Mouse (Mus musculus) hindbrain, embryonic 15.5 days (tissue): ENCODE measurements at regions not wholly inside any gene's neighbourhood (a gene's known extent, or its start where the extent isn't known, plus 50 kb on each side); places are given as distances from the start of the nearest gene placed in this dataset.

Experiments
- ATAC-seq: fragments of 200-750 bp; cut with Nextera tagmentation; 2 replicates; pipeline ENCODE4 v1.8.0; 2017; ENCODE audit warnings: low read depth, moderate number of reproducible peaks, moderate TSS enrichment; ENCODE audit not compliant: low FRiP score
- H3K27ac ChIP-seq: fragments of 300-500 bp; sonication (generic); replicated peaks from 2 replicates; pipeline ENCODE4 v1.5.1; 2015; ENCODE audit warnings: mild to moderate bottlenecking, inconsistent platforms
- H3K27me3 ChIP-seq: fragments of 300-500 bp; sonication (generic); 2 replicates; pipeline ENCODE4 v1.6.1; 2015; ENCODE audit warnings: control low read depth, inconsistent platforms
- H3K36me3 ChIP-seq: fragments of 300-500 bp; sonication (generic); 2 replicates; pipeline ENCODE4 v1.6.1; 2015; ENCODE audit warnings: control low read depth, inconsistent platforms
- H3K4me1 ChIP-seq: fragments of 300-500 bp; sonication (generic); replicated peaks from 2 replicates; pipeline ENCODE4 v1.6.1; 2015; ENCODE audit warnings: control low read depth, inconsistent platforms
- H3K4me2 ChIP-seq: fragments of 300-500 bp; sonication (generic); 2 replicates; pipeline ENCODE4 v1.6.1; 2015; ENCODE audit warnings: moderate library complexity, mild to moderate bottlenecking, inconsistent platforms
- H3K4me3 ChIP-seq: fragments of 300-500 bp; sonication (generic); 2 replicates; pipeline ENCODE4 v1.5.1; 2015; ENCODE audit warnings: mild to moderate bottlenecking, inconsistent platforms
- H3K9ac ChIP-seq: fragments of 300-500 bp; sonication (generic); 2 replicates; pipeline ENCODE4 v1.6.1; 2015; ENCODE audit warnings: inconsistent platforms
- H3K9me3 ChIP-seq: fragments of 300-500 bp; sonication (generic); 2 replicates; pipeline ENCODE4 v1.6.1; 2016; ENCODE audit warnings: control low read depth, inconsistent platforms
- WGBS: fragments of 180-500 bp; shearing (Covaris S2); methylation state at CpG from one replicate; pipeline ENCODE4 v1.1.7; 2015; 5-methylcytosine and 5-hydroxymethylcytosine counted together

GRCm38 (mm10) chr11:25321494-25321893 lies 889.1 kb downstream of the 5730522E02Rik start:
- Histone ChIP-seq H3K36me3 (no peaks in the 10 kb centered on the region), H3K27ac (no peak overlapping the region), H3K9me3 (no peaks in the 10 kb centered on the region), H3K4me3 (no peak overlapping the region), H3K4me1 (no peaks in the 10 kb centered on the region), H3K9ac (no peak overlapping the region), H3K4me2 (no peak overlapping the region), H3K27me3 (no peaks in the 10 kb centered on the region)
- 91% methylated on average over 4 of the region's 4 CpGs for WGBS
- ATAC-seq = no peak

GRCm38 (mm10) chr11:25314645-25315044 lies 895.9 kb downstream of the 5730522E02Rik start:
- H3K4me1 ChIP-seq = peaks cover 7% of the 10 kb centered on the region; the same call in 1 of the 2 replicates
- no peaks in the 10 kb centered on the region for H3K9me3 ChIP-seq
- no peaks in the 10 kb centered on the region for H3K27me3 ChIP-seq
- no peak overlapping the region for H3K27ac ChIP-seq
- H3K4me2 ChIP-seq = no peak overlapping the region
- no peak overlapping the region for H3K9ac ChIP-seq
- ATAC-seq = no peak
- H3K36me3 ChIP-seq = no peaks in the 10 kb centered on the region
- WGBS = 81% methylated on average over 10 of the region's 10 CpGs
- H3K4me3 ChIP-seq = no peak overlapping the region

- H3K9ac ChIP-seq = no peak overlapping the region
- H3K4me2 ChIP-seq = peak overlapping the region; percentile 10; the same call in 1 of the 2 replicates
- ATAC-seq = no peak
- 12% methylated on average over 8 of the region's 8 CpGs for WGBS
- H3K36me3 ChIP-seq = no peaks in the 10 kb centered on the region
- no peaks in the 10 kb centered on the region for H3K9me3 ChIP-seq
- H3K27ac ChIP-seq = no peak overlapping the region
- H3K27me3 ChIP-seq = no peaks in the 10 kb centered on the region
- no peak overlapping the region for H3K4me3 ChIP-seq
- peaks cover 7% of the 10 kb centered on the region; the same call in 1 of the 2 replicates for H3K4me1 ChIP-seq
Observed at GRCm38 (mm10) chr11:25313879-25314278, 896.7 kb downstream of the 5730522E02Rik start.

- no peak overlapping the region for H3K4me3 ChIP-seq
- H3K36me3 ChIP-seq = no peaks in the 10 kb centered on the region
- peaks cover 7% of the 10 kb centered on the region; the same call in 1 of the 2 replicates for H3K4me1 ChIP-seq
- H3K4me2 ChIP-seq = no peak overlapping the region
- no peak for ATAC-seq
- H3K9me3 ChIP-seq = no peaks in the 10 kb centered on the region
- H3K9ac ChIP-seq = no peak overlapping the region
- H3K27ac ChIP-seq = no peak overlapping the region
- H3K27me3 ChIP-seq = no peaks in the 10 kb centered on the region
- 11% methylated on average over 4 of the region's 4 CpGs for WGBS
Observed at GRCm38 (mm10) chr11:25313308-25313707, 897.3 kb downstream of the 5730522E02Rik start.

- no peaks in the 10 kb centered on the region for H3K27me3 ChIP-seq
- H3K9ac ChIP-seq = no peak overlapping the region
- ATAC-seq = no peak
- no peak overlapping the region for H3K4me3 ChIP-seq
- H3K4me2 ChIP-seq = no peak overlapping the region
- peaks cover 7% of the 10 kb centered on the region; the same call in 1 of the 2 replicates for H3K4me1 ChIP-seq
- no peaks in the 10 kb centered on the region for H3K9me3 ChIP-seq
- no peaks in the 10 kb centered on the region for H3K36me3 ChIP-seq
- no peak overlapping the region for H3K27ac ChIP-seq
- WGBS = 57% methylated on average over 3 of the region's 3 CpGs
Observed at GRCm38 (mm10) chr11:25310754-25311153, 899.8 kb downstream of the 5730522E02Rik start.

- Histone ChIP-seq H3K27ac (no peak overlapping the region), H3K9ac (no peak overlapping the region), H3K4me2 (no peak overlapping the region), H3K36me3 (no peaks in the 10 kb centered on the region), H3K4me1 (no peaks in the 10 kb centered on the region), H3K27me3 (no peaks in the 10 kb centered on the region), H3K4me3 (no peak overlapping the region), H3K9me3 (no peaks in the 10 kb centered on the region)
- ATAC-seq = 0 out of 2 replicates have a peak, but pooled peaks have one; percentile 30
- WGBS = 27% methylated on average over 9 of the region's 9 CpGs
Observed at GRCm38 (mm10) chr11:25301130-25301529, 909.4 kb downstream of the 5730522E02Rik start.

- Histone ChIP-seq H3K4me1 (no peaks in the 10 kb centered on the region; the same call in 1 of the 2 replicates), H3K36me3 (no peaks in the 10 kb centered on the region), H3K9me3 (no peaks in the 10 kb centered on the region), H3K9ac (no peak overlapping the region), H3K27me3 (no peaks in the 10 kb centered on the region), H3K4me3 (no peak overlapping the region), H3K27ac (no peak overlapping the region), H3K4me2 (no peak overlapping the region)
- no peak for ATAC-seq
- WGBS = 68% methylated on average over 13 of the region's 13 CpGs
Observed at GRCm38 (mm10) chr11:25288346-25288745, 922.2 kb downstream of the 5730522E02Rik start.

- H3K9ac ChIP-seq = no peak overlapping the region
- H3K36me3 ChIP-seq = no peaks in the 10 kb centered on the region
- no peak for ATAC-seq
- no peaks in the 10 kb centered on the region for H3K27me3 ChIP-seq
- H3K9me3 ChIP-seq = no peaks in the 10 kb centered on the region
- no peaks in the 10 kb centered on the region; the same call in 1 of the 2 replicates for H3K4me1 ChIP-seq
- no peak overlapping the region for H3K4me2 ChIP-seq
- no peak overlapping the region for H3K4me3 ChIP-seq
- WGBS = 65% methylated on average over 13 of the region's 13 CpGs
- no peak overlapping the region for H3K27ac ChIP-seq
Observed at GRCm38 (mm10) chr11:25287458-25288247, 922.9 kb downstream of the 5730522E02Rik start.

- Histone ChIP-seq H3K27me3 (no peaks in the 10 kb centered on the region), H3K36me3 (no peaks in the 10 kb centered on the region), H3K4me2 (0 out of 2 replicates have a peak overlapping the region, but pooled peaks have one; percentile 4), H3K9ac (no peak overlapping the region), H3K9me3 (no peaks in the 10 kb centered on the region), H3K27ac (no peak overlapping the region), H3K4me1 (0 out of 2 replicates have a peak, but pooled peaks cover 7% of the 10 kb centered on the region), H3K4me3 (no peak overlapping the region)
- 0 out of 2 replicates have a peak, but pooled peaks have one; percentile 42 for ATAC-seq
- WGBS = 14% methylated on average over 7 of the region's 7 CpGs
Observed at GRCm38 (mm10) chr11:25269936-25270540, 940.5 kb downstream of the 5730522E02Rik start.

GRCm38 (mm10) chr11:25262906-25263305 lies 947.7 kb downstream of the 5730522E02Rik start:
- Histone ChIP-seq H3K9me3 (no peaks in the 10 kb centered on the region), H3K4me3 (no peak overlapping the region), H3K36me3 (no peaks in the 10 kb centered on the region), H3K27ac (no peak overlapping the region), H3K4me2 (no peak overlapping the region), H3K4me1 (no peaks in the 10 kb centered on the region), H3K27me3 (no peaks in the 10 kb centered on the region), H3K9ac (no peak overlapping the region)
- 26% methylated on average over 4 of the region's 4 CpGs for WGBS
- no peak for ATAC-seq

- no peaks in the 10 kb centered on the region for H3K9me3 ChIP-seq
- ATAC-seq = no peak
- H3K4me2 ChIP-seq = no peak overlapping the region
- H3K27ac ChIP-seq = no peak overlapping the region
- no peaks in the 10 kb centered on the region for H3K36me3 ChIP-seq
- no peak overlapping the region for H3K9ac ChIP-seq
- H3K27me3 ChIP-seq = no peaks in the 10 kb centered on the region
- 89% methylated on average over 1 of the region's 1 CpGs for WGBS
- no peak overlapping the region for H3K4me3 ChIP-seq
- no peaks in the 10 kb centered on the region for H3K4me1 ChIP-seq
Observed at GRCm38 (mm10) chr11:25259691-25260090, 950.9 kb downstream of the 5730522E02Rik start.

GRCm38 (mm10) chr11:25233360-25233890 lies 977.1 kb downstream of the 5730522E02Rik start:
- no peak overlapping the region for H3K4me3 ChIP-seq
- H3K9ac ChIP-seq = no peak overlapping the region
- no peak overlapping the region for H3K27ac ChIP-seq
- no peaks in the 10 kb centered on the region for H3K9me3 ChIP-seq
- H3K27me3 ChIP-seq = no peaks in the 10 kb centered on the region
- no peak overlapping the region for H3K4me2 ChIP-seq
- peak; percentile 45; the same call in 1 of the 2 replicates for ATAC-seq
- 0 out of 2 replicates have a peak, but pooled peaks cover 3% of the 10 kb centered on the region for H3K4me1 ChIP-seq
- WGBS = 52% methylated on average over 4 of the region's 4 CpGs
- no peaks in the 10 kb centered on the region for H3K36me3 ChIP-seq
